Mouse (Mus musculus) kidney, postnatal 36 days (tissue): Measurements from ENCODE around the gene Rhot1.

Experiments used
- DNase-seq, 2 experiments: peaks; one replicate each; pipeline ENCODE4 v3.0.0; 2021 to 2022; ENCODE audit warnings: mixed read lengths in 2 of 2

Rhot1 gene

DNA sequence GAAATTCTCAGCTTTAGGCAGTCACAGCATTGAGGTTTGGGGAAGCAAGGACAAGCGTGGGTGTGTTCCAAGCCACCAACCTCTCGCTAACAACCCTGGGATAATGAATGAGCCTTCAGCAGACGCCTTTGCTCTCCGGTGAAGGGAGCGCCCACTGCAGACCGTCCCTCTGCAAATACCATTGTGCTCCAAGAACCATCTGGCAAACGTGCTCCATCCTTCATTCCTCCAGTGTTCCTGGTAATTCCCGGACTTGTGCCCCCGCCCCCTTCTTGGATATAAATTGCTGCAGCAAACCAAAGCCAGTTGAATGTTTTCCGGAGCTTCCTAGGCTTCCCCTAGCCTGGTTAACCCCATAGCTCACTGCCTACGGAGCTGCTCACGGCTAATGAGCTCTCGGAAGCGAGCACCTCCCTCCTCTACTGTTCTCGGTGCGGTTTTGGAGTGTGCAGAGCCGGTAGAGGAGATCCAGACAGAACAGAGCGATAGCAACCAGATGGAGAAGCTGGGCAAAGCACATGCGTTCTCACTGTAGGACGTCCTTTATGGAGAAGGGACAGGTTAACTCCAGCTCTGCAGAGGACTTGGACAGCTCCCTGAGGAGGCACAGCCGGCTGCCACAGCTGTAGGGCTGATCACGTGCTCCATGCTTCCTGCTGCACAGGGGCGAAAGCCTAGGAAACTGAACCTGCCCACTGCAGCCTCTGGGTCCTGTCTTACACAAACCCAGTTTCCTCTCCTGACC is 81.1 kb downstream of the Rhot1 start:
- peak; percentile 50 to 71 for DNase-seq

DNA sequence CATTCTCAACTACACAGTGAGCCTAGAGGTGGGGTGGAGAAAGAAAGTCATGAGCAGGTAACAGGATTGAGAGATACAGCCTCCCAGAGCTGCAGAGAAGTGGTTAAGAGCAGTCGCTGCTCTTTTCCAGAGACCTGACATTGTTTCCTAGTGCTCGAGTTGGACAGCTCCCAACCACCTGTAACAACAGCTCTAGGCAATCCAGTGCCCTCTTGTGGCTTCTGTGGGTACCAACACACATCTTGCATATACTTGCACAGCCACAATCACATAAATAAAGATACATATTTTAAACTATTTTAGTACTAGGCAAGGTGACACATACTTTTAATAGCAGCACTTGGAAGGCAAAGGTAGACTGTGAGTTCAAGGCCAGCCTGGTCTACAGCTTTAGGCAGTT is 82.2 kb downstream of the Rhot1 start:
- DNase-seq = no peak

DNA sequence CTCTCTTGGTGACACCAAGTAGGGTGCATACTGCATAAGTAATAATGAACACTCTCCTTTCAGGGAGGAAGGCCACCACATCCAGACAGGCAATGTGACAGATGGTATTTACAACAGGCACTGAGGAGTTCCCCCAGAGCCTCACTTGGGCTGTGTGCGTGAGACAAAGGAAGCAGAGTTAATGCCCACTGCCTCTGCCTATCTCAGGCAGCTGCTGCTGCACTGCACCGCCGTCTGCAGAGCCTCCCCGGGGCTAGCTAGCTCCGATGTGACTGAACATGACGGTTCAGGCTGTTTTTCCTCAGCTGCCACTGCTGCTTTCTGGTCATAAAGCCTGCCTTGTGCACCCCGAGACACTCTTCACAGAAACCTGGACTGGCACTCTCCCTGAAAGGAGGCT is 83.6 kb downstream of the Rhot1 start:
- no peak for DNase-seq

DNA sequence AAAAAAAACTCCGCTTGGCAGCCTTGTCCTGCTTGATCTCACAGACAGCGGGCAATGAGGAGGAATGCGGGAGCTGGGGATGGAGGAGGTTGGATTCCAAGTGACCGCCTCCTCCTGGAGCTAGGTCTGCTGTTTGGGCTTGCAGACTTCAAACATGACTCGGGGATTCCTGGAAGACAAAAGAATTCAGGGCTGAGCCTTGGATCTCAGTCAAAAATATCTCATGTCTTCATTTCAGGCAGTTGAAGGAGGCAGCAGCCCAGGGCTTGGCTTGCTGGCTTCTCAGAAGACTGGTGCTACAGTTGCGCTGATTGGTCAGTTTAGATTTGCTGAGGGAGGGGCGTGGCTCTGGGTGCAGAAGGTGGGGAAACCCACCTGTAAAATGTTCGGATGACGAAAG is 86.2 kb downstream of the Rhot1 start:
- DNase-seq = no peak

DNA sequence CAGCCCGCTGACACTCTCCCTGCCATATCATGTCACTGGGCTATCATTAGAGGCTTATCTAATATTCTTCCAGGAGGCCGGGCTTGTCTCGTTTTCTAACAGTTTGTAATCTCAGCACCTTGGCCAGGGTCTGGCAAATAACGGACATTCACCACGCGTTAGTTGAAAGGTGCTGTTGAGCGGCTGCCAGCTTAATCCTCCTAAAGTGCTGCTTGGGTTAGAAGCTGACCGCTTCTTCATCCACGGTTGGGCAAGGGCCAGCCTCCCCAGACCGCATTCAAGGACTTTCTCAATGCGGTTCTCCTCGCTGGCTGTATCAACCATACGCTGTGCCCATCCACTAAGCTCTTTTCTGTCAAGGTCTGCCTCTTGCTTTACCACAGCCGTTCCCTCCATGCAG is 87.0 kb downstream of the Rhot1 start:
- peak in 1 of 2 experiments; percentile 11 for DNase-seq

DNA sequence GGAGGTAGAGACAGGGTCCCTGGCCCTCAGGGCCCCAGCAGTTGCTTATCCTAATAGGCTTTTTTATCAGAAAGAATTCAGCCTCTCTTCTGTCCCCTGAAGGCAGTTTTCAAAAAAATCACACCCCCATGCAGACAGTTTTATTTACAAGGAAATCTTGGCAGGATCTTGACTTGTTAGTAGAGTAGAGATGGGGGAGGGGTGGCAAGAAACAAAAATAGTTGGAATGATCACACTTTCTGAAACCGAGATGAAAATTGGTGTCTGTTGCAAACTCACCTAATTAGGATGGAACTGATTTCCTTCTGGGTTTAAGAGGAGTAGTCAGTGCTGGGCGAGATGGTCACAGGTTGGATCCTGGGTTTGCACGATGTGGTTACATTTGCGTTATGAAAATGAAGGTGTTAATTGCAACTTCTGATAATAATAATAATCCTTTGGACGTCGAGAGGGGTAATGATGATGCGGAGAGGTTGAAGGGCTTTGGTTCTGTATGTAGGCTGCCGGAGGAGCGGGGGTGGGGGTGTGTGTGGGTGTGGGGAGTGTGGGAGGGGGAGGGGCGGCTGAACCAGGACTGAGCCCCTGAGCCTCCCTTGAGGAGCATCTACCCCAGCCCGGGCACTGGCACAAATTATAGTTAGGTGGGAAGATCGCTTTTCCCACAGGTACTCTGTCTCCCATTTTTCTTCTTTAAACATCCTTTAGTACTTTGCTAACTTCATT is 90.9 kb downstream of the Rhot1 start:
- DNase-seq = no peak

DNA sequence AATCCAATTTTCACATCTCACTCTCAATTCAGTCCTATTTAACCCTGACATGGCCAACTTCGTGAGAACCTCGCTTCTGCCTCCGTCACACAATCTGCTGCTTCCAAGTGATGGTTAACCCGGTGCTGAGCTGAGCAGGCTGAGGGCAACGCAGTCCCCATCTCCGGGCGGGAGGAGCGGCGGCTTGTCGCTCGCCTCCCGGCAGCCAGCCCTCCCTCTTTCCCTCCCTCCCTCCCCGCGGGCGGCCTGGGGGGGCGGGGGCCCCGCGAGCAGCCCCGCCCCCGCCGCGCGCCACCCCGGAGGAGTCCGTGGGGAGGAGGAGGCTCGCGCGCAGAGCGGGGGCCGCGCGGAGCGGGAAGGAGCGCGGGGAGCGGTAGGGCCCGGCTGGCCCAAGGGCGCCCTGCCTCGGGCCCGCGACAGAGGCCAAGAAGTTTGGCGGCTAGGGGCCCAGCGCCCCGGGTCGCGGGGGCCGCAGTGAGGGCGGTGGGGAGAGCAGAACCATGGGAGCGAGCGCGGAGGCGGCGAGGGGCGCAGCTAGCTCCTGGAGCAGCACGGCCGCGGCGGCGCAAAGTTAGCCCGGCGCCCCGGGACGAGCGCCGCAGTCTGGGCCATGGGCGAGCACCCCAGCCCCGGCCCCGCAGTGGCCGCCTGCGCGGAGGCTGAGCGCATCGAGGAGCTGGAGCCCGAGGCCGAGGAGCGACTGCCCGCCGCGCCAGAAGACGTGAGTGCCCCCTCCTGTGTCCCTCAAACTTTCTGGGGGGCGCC is 91.9 kb downstream of the Rhot1 start, which contains the start of gene Rhbdl3:
Rhbdl3 (plus strand) TSS at position 362 of the 765 bp plus-strand sequence.
- DNase-seq = peak; percentile 28 to 71

DNA sequence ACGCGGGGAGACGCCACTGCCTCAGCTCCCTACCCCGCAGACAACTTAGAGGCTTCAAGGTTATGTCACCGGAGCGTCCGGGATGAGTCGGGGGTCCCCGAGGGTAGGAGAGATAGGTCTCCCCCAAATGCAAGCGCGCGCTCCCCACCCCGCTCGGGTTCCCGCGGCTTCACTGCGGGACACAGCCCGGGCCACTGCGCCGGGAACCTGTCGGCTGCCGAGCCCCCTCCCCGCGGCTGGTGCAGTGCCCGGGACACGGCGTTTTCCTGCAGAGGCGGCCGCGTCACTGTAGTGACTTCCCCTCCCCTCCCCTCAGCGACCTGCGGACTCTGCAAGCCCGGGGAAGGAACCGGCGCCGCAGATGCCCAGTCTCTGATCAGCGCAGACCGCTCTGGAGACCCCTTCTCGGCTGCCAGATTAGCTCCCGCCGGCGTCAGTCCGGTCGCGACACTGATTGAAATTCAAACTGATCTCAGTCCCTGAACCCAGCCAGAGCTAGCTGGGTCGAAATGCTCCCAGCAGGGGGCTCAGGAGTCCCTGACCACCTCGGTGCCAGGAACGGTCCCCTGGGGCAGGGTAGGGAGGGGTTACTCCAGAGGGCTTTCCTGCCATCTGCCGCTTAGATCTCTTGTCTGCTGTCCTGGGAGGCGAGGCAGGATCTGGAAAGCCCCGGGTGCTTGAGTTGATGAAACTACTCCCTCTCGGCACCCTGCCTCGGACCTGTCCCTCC is 92.7 kb downstream of the Rhot1 start:
- DNase-seq = peak; percentile 17 to 59

DNA sequence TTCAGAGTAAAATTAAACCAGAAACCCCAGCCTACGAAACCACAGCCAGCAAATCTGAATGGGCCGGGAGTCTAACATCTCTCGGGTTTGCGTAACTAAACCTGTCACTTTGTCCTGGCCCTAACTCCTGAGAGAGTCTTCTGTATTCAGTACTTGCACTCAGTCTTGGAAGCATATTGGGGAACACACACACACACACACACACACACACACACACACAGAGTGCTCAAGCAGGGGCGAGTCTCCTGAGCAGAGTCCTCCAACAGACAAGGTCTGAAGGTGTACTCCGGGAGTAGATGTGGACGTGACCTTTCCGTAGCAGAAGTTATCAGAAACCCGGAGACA is 93.2 kb downstream of the Rhot1 start:
- DNase-seq = peak in 1 of 2 experiments; percentile 25

DNA sequence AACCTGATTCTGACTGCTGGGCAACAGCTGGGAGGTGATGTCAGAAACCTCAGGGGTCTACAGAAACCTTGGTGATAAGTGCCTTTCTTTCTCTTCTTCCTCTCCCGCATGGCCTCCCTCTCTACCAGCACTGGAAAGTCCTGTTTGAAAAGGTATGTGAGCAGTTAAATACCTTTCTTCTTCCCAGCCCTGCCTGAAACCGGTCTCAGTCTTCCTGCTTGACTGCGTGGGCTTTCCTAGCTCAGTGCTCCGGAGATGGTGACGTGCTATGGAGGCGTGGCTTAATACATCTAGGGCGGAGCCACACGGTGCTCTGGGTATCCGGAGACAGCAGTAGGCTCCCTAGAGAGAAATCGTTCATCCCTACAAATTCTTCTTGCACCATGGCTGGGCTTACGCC is 93.7 kb downstream of the Rhot1 start:
- peak; percentile 80 to 85 for DNase-seq

DNA sequence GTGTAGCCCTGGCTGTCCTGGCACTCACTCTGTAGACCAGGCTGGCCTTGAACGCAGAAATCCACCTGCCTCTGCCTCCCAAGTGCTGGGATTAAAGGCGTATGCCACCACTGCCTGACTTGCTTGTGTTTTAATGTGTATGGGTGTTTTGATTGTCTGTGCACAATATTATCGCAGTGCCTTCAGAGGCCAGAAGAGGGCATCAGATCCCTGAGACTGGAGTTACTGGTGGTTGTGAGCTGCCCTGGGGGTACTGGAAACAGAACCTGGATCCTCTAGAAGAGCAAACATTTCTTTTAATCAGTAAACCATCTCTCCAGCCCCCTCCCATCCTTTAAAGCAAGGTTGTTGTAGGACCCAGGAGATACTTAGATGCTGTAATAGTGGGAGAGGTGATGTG is 94.9 kb downstream of the Rhot1 start:
- DNase-seq = peak in 1 of 2 experiments; percentile 22

DNA sequence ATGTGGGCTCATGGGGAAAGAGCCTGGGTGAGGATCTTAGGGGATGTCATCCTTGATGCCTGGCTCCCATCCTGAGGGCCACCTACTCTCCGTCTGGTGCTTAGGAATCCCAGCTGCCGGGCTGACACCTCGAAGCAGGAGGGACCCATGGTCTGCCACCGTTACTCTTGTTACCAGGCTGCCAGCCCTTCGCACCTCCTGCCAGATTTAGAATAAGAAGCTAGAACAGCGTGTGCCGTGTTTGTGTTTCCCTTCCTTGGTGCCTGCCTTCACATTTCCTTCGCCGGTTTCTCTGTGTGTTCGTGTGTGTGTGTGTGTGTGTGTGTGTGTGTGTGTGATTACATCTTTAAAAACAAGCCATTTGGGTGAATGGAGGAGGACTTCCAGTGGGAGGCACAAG is 96.0 kb downstream of the Rhot1 start:
- no peak for DNase-seq

DNA sequence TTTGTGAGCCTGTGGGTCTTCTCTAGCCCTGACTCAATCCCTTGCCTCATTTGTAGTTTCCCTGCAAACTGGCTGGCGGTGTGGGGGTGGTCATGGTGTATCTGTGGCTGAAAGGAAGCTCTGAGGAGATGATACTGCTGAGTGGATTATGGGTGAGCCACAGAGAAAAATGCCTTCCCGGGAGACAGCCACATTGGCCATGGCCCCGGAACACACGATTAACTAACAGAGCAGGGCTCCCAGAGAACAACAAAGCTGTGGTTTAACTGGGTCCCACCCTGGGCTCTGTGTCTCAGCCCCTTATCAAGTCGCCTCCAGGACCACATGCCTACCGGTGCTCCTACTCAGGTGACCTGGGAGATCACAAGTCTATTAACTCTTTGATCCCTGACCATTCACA is 99.7 kb downstream of the Rhot1 start:
- no peak for DNase-seq

DNA sequence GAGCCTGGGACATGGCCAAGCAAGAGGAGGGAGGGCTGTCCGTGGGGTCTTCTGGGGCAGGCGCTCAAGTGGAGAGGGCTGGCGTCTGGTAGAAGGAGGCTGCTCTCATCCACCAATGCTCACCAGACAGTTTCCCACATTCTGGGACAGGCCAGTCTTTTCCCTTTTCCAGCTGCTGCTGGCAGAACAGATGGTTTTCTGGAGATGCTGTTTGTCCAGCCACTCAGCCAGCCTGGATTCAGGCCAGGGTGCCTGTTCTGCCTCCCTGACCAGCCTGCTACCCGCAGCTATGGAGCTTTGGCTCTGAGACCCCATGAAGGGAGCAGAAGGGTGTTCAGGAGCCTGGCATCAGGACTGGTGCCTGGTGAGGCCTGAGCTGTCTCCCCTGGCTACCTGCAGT is 102.5 kb downstream of the Rhot1 start:
- no peak for DNase-seq

DNA sequence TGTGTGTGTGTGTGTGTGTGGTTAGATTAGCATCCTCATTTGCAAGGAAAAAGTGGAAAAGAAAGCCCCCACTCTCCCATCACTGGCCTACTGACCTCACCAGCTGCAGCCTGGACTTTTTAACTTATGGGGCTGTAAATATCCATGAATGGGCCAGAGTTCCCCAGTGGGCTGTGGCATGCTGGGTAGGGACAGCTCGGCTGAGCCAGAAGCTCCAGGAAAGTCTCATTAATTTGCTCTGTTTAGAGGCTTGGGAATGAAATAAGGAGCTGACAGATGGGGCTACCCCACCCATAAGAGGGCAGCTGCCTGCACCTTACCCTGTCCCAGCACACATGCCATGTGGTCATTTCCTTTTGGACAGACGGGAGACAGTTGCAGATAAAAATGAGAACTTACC is 103.2 kb downstream of the Rhot1 start:
- DNase-seq = no peak

DNA sequence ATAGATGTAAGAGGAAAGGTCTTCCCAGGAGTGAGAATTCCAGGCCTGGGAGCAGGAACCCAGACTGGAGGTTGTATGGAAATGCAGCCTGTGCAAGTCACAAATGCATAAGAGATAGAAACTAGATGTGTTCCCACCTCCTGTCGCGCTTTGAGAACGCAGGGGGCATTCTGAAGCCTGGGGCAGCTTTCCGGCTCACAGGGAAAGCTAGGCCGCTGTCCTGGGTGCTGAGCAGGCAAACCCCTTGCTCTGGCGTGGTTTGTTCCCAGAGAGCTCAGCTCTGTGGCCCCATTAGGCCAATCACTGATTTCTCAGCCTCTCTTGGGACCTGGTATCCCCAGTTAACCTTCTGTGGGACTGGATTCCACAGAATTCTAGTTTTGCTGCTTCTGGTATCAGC is 103.7 kb downstream of the Rhot1 start:
- peak in 1 of 2 experiments; percentile 35 for DNase-seq

DNA sequence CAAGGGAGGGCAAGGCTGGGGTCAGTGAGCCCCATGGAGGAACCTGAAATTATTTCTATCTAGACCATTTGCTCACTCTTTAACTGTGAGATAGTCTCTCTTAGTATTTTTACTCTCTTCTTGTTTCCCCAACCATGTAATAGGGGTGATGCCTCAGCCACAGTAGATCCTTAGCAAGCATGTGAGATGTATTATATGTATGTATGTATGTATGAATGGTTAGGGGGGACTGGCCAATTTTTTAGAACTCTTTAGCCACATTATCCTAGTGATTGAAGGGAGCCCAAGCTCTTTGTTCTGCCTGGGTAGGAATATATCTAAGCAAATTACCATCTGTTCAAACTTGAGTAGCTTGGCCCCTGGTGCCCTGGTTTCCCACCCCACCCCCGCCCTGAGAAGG is 104.6 kb downstream of the Rhot1 start:
- no peak for DNase-seq

DNA sequence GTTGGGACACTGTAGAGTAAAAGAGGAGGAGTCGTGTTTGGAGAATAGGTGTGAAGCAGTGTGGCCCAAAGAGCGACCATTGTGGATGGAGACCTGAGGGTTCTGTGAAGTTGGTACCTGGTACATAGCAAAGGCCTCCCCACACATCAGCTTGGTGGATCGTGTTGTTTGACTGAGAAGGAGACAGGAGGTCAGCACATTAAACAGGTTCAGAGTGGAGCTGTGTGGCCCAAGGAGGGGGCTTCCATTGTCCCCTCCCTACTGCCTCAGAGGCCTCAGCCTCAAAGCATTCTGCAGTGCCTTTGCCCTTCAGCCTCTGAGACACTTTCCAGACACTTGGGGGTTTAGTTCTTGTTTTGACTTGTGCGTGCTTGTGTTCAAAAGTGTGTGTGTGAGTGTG is 105.1 kb downstream of the Rhot1 start:
- no peak for DNase-seq

DNA sequence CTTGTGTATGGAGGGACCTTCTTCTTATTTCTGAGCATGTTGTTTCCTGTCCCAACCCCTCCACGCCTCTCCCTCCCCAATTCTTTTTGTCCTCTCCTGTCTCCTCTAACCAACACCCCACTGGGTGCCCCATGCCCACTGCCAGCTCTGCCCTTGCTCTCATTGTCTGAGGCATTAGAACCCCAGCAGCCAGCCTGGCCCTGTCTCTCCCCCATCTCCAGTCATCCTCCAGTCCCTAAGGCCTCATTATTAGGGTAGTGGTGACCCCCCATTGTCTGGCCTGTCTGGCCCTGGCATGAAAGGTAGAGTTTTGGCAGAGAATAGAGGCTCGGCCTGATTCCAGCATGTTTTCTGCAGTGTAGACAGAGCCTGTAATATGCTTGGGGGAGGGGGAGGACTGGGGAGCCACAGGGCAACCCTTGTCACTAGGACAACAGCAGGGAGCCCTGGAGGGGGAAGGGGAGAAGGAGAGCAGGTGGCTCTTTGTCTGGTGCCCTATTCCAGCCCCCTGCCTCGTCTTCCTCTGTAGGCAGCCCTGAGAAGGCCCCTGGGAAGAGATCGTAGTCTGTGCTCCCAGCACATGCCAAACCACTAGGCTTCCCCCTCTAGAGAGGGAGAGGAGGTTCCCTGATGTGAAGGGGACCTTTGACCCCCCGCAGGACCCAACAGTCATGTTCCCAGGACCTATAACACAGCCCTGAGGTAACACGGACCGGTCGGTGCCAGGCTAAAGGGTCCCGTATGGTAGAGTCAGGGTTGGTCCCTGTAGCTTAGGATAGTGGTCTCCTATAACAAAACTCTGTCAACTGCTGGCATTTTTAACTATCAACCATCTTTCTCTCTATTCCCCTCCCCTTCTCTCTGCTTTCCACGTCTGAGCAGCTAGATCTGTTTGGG is 107.2 kb downstream of the Rhot1 start:
- no peak for DNase-seq
